Mouse (Mus musculus): ENCODE measurements at regions not wholly inside any gene's neighbourhood (a gene's known extent, or its start where the extent isn't known, plus 50 kb on each side); places are given as distances from the start of the nearest gene placed in this dataset.

DNA sequence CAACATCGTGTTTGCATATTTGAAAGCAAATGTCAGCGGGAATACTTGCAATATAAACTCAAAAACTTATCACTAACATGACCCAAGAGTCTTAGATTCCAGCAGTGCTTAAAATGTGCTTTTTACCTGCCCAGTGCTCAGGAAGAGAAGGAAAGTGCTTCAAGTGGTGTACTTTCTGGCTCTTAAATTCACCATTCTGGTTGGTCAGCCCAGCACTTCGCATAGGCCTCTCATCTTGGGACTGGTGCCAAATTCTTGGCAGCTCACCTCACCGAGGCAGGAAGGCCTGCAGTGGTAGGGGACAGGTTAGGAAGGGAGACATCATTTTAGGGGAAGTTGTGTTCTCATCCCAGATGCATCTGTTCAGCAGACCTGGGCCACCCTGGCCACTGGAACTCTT, 1913.3 kb upstream of the Lrrc6 start:
- H3K4me1 ChIP-seq (ENCODE audit: control insufficient read depth, insufficient read depth, low read length), result no peaks in the 10 kb centered on the region; the same call in 1 of the 2 replicates
- no peak for TF ChIP-seq POLR2A (IDR thresholded peaks at IDR 0.05; ENCODE audit: borderline replicate concordance, extremely low read depth, insufficient read depth, insufficient read length)
- H3K4me2 ChIP-seq (replicated peaks; ENCODE audit: low read depth, low read length, severe bottlenecking), result no peak overlapping the region
- ATAC-seq (ENCODE audit: low FRiP score, low read depth), result no peak
- WGBS, result 51% methylated on average over 4 of the region's 4 CpGs
- H3K36me3 ChIP-seq (ENCODE audit: control insufficient read depth, insufficient read depth, low read length), result no peaks in the 10 kb centered on the region
- DNase-seq (ENCODE audit: low spot score), result no peak
- no peak overlapping the region for H3K9ac ChIP-seq (ENCODE audit: low read depth, low read length, severe bottlenecking)
- no peaks in the 10 kb centered on the region for H3K9me3 ChIP-seq (ENCODE audit: control insufficient read depth, low read length)
- no peak overlapping the region for H3K4me3 ChIP-seq (replicated peaks; ENCODE audit: low read length)
- no peak overlapping the region for H3K27ac ChIP-seq (replicated peaks; ENCODE audit: low read depth, low read length)
- no peaks in the 10 kb centered on the region for H3K27me3 ChIP-seq (ENCODE audit: control insufficient read depth, insufficient read depth, low read length)

DNA sequence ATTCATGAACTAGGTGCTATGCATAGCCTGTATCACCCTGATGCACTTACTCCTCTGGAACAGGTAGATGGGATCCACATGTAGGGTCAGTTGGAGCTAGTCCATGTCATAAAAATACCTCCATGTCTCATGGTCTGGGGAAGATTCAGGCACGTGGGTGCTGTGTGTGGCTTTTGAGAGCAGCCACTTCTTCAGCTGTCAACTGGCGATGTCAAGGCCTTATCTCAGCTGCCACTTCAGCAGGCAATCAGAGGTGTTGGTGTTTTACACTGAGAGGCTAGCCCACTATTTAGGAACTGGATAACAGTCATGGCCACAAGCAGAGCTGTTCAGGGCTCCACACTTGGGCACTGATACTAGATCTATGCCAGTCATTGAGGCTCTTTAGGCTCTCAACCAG, 1912.0 kb upstream of the Lrrc6 start:
- H3K4me3 ChIP-seq (replicated peaks; ENCODE audit: low read length), result no peak overlapping the region
- H3K36me3 ChIP-seq (ENCODE audit: control insufficient read depth, insufficient read depth, low read length), result no peaks in the 10 kb centered on the region
- TF ChIP-seq POLR2A (IDR thresholded peaks at IDR 0.05; ENCODE audit: borderline replicate concordance, extremely low read depth, insufficient read depth, insufficient read length), result no peak
- 78% methylated on average over 2 of the region's 2 CpGs for whole genome bisulfite sequencing
- no peaks in the 10 kb centered on the region for H3K9me3 ChIP-seq (ENCODE audit: control insufficient read depth, low read length)
- H3K27me3 ChIP-seq (ENCODE audit: control insufficient read depth, insufficient read depth, low read length), result no peaks in the 10 kb centered on the region
- H3K4me2 ChIP-seq (replicated peaks; ENCODE audit: low read depth, low read length, severe bottlenecking), result no peak overlapping the region
- no peak overlapping the region for H3K9ac ChIP-seq (ENCODE audit: low read depth, low read length, severe bottlenecking)
- H3K4me1 ChIP-seq (ENCODE audit: control insufficient read depth, insufficient read depth, low read length), result no peaks in the 10 kb centered on the region; the same call in 1 of the 2 replicates
- DNase-seq (ENCODE audit: low spot score), result no peak
- ATAC-seq (ENCODE audit: low FRiP score, low read depth), result no peak
- H3K27ac ChIP-seq (replicated peaks; ENCODE audit: low read depth, low read length), result no peak overlapping the region

DNA sequence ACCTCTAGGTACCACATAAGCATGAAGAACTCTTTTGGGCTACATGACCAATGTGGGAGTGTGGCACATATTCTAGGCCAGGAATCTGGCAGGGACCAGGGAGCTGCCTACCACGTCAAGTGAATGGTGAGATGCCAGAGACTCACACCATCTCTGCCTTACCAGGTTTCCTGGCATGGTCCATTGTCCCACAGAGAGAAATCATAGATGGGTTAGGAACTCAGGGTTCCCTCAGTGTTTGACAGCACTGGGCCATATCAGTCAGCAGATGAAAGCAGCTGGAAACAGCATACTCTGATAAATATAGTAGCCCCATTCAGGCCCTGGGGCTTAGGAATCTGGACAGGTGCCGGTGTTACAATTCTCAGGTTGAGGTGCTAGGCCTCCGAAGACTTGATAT, 1911.4 kb upstream of the Lrrc6 start:
- Histone ChIP-seq H3K4me2 (replicated peaks; ENCODE audit: low read depth, low read length, severe bottlenecking) (no peak overlapping the region), H3K9ac (ENCODE audit: low read depth, low read length, severe bottlenecking) (no peak overlapping the region), H3K36me3 (ENCODE audit: control insufficient read depth, insufficient read depth, low read length) (no peaks in the 10 kb centered on the region), H3K27ac (replicated peaks; ENCODE audit: low read depth, low read length) (no peak overlapping the region), H3K9me3 (ENCODE audit: control insufficient read depth, low read length) (no peaks in the 10 kb centered on the region), H3K4me1 (ENCODE audit: control insufficient read depth, insufficient read depth, low read length) (no peaks in the 10 kb centered on the region; the same call in 1 of the 2 replicates), H3K27me3 (ENCODE audit: control insufficient read depth, insufficient read depth, low read length) (no peaks in the 10 kb centered on the region), H3K4me3 (replicated peaks; ENCODE audit: low read length) (no peak overlapping the region)
- TF ChIP-seq POLR2A (IDR thresholded peaks at IDR 0.05; ENCODE audit: borderline replicate concordance, extremely low read depth, insufficient read depth, insufficient read length), result no peak
- ATAC-seq (ENCODE audit: low FRiP score, low read depth), result no peak
- 87% methylated on average over 3 of the region's 3 CpGs for WGBS
- DNase-seq (ENCODE audit: low spot score), result no peak

DNA sequence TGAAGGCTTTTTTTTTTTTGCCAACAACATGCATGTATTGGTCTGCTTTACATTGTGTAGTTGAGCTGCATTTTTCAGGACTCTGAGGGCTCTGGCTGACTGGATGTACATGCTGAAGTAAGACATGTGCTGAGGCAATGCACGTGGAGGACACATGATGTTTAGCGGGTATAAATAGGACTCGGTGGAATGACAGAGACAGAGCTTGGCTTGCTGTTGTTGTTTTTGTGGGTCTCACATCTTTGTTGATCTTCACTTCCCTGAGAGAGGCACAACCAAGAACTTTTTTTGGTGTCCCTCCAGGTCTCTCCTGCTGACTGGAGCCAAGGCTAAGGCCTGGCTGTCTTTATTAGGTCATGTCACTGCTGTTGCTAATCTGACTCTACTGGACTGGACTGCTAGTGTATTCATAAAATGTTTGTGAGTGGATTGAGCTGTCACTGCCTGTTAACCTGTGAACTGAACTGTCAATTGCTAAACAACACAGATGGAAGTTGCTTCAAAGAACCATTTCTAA, 1902.9 kb upstream of the Lrrc6 start:
- H3K4me1 ChIP-seq (ENCODE audit: control insufficient read depth, insufficient read depth, low read length), result no peaks in the 10 kb centered on the region
- no peak for TF ChIP-seq POLR2A (IDR thresholded peaks at IDR 0.05; ENCODE audit: borderline replicate concordance, extremely low read depth, insufficient read depth, insufficient read length)
- 94% methylated on average over 3 of the region's 3 CpGs for WGBS

DNA sequence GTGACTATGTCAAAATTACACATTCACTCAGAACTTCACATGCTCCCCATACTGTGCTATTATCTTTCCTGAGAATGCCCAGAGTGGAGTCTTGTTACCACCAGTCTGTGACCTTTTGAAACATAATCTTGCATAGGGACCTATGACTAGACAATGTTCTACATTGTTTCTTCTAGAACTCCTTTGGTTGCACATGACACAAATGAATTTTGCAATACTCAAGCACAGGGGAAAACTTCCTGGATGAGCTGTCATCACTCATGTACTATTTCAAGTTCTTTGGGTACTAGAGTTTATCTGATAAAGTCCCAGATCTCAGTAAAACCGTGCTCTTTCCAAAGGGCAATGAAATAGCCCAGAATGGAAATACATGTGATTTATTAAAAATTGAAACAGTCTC, 1901.0 kb upstream of the Lrrc6 start:
- Histone ChIP-seq H3K9ac (ENCODE audit: low read depth, low read length, severe bottlenecking) (no peak overlapping the region), H3K4me1 (ENCODE audit: control insufficient read depth, insufficient read depth, low read length) (no peaks in the 10 kb centered on the region), H3K4me2 (replicated peaks; ENCODE audit: low read depth, low read length, severe bottlenecking) (no peak overlapping the region), H3K4me3 (replicated peaks; ENCODE audit: low read length) (no peak overlapping the region), H3K36me3 (ENCODE audit: control insufficient read depth, insufficient read depth, low read length) (no peaks in the 10 kb centered on the region), H3K27me3 (ENCODE audit: control insufficient read depth, insufficient read depth, low read length) (no peaks in the 10 kb centered on the region), H3K27ac (replicated peaks; ENCODE audit: low read depth, low read length) (no peak overlapping the region), H3K9me3 (ENCODE audit: control insufficient read depth, low read length) (no peaks in the 10 kb centered on the region)
- DNase-seq (ENCODE audit: low spot score), result no peak
- WGBS, result 66% methylated on average over 1 of the region's 1 CpGs
- ATAC-seq (ENCODE audit: low FRiP score, low read depth), result no peak
- no peak for TF ChIP-seq POLR2A (IDR thresholded peaks at IDR 0.05; ENCODE audit: borderline replicate concordance, extremely low read depth, insufficient read depth, insufficient read length)

More for the DNA sequence above, 1902.9 kb upstream of the Lrrc6 start:
- Histone ChIP-seq H3K27me3 (ENCODE audit: control insufficient read depth, insufficient read depth, low read length) (no peaks in the 10 kb centered on the region), H3K4me3 (replicated peaks; ENCODE audit: low read length) (no peak overlapping the region), H3K36me3 (ENCODE audit: control insufficient read depth, insufficient read depth, low read length) (no peaks in the 10 kb centered on the region), H3K9ac (ENCODE audit: low read depth, low read length, severe bottlenecking) (no peak overlapping the region), H3K27ac (replicated peaks; ENCODE audit: low read depth, low read length) (no peak overlapping the region), H3K4me2 (replicated peaks; ENCODE audit: low read depth, low read length, severe bottlenecking) (no peak overlapping the region), H3K9me3 (ENCODE audit: control insufficient read depth, low read length) (no peaks in the 10 kb centered on the region)
- no peak for DNase-seq (ENCODE audit: low spot score)
- no peak for ATAC-seq (ENCODE audit: low FRiP score, low read depth)

DNA sequence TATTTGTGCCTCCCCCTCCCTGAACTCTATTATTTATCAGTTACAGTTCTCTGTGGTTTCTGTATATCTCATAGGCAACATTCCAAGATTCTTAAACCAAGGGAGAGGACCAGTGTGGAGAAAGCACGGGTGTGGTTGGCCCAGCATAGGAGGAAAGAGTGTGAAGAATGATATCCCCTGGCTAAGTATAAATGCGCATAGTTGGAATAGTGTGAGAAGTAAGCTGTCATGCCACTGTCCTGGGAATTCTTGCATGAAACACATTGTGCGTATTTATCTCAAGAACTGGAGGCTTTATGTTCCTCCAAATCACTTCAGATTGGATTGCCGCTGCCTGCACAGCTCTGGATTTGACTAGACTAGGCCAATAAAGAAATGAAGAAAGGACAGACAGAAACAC, 1900.3 kb upstream of the Lrrc6 start:
- TF ChIP-seq POLR2A (IDR thresholded peaks at IDR 0.05; ENCODE audit: borderline replicate concordance, extremely low read depth, insufficient read depth, insufficient read length), result no peak
- H3K4me1 ChIP-seq (ENCODE audit: control insufficient read depth, insufficient read depth, low read length), result no peaks in the 10 kb centered on the region
- no peaks in the 10 kb centered on the region for H3K9me3 ChIP-seq (ENCODE audit: control insufficient read depth, low read length)
- WGBS, result 80% methylated on average over 4 of the region's 4 CpGs
- ATAC-seq (ENCODE audit: low FRiP score, low read depth) (no peak), DNase-seq (ENCODE audit: low spot score) (no peak)
- no peak overlapping the region for H3K4me2 ChIP-seq (replicated peaks; ENCODE audit: low read depth, low read length, severe bottlenecking)
- H3K27ac ChIP-seq (replicated peaks; ENCODE audit: low read depth, low read length), result no peak overlapping the region
- no peak overlapping the region for H3K4me3 ChIP-seq (replicated peaks; ENCODE audit: low read length)
- no peak overlapping the region for H3K9ac ChIP-seq (ENCODE audit: low read depth, low read length, severe bottlenecking)
- H3K27me3 ChIP-seq (ENCODE audit: control insufficient read depth, insufficient read depth, low read length), result no peaks in the 10 kb centered on the region
- H3K36me3 ChIP-seq (ENCODE audit: control insufficient read depth, insufficient read depth, low read length), result no peaks in the 10 kb centered on the region

Measured in limb, embryonic 14.5 days (tissue).